Mouse (Mus musculus) midbrain, embryonic 11.5 days (tissue): Measurements from ENCODE around the gene Nap1l4. TPM values are rescaled to one million over a fixed set of nuclear protein-coding genes. Genes with fewer than 3 reads are reported as not detected.
A peak's percentile ranks its signal among the peaks of the same experiment; 100 is the strongest.

Experiments
- ATAC-seq: fragments of 200-750 bp; cut with Nextera tagmentation; 2 replicates; pipeline ENCODE4 v1.8.0; 2017; ENCODE audit warnings: moderate TSS enrichment, moderate library complexity; ENCODE audit not compliant: low FRiP score
- DNase-seq: peaks from one replicate; pipeline ENCODE4 v3.0.0; 2015; ENCODE audit warnings: low spot score; ENCODE audit errors: missing footprints
- H3K27ac ChIP-seq: fragments of 300-500 bp; sonication (generic); 2 replicates; pipeline ENCODE4 v1.5.1; 2014; ENCODE audit warnings: low read depth, low read length
- H3K27me3 ChIP-seq: fragments of 300-500 bp; sonication (generic); 2 replicates; pipeline ENCODE4 v1.6.1; 2014; ENCODE audit warnings: mild to moderate bottlenecking, low read length, moderate library complexity, mixed read lengths; ENCODE audit not compliant: control insufficient read depth, insufficient read depth
- H3K36me3 ChIP-seq: fragments of 300-500 bp; sonication (generic); 2 replicates; pipeline ENCODE4 v1.6.1; 2014; ENCODE audit warnings: mild to moderate bottlenecking, low read length, moderate library complexity, mixed read lengths; ENCODE audit not compliant: control insufficient read depth, insufficient read depth
- H3K4me1 ChIP-seq: fragments of 300-500 bp; sonication (generic); 2 replicates; pipeline ENCODE4 v1.6.1; 2014; ENCODE audit warnings: low read length; ENCODE audit not compliant: control insufficient read depth, insufficient read depth
- H3K4me2 ChIP-seq: fragments of 300-500 bp; sonication (generic); 2 replicates; pipeline ENCODE4 v1.6.1; 2014; ENCODE audit warnings: mild to moderate bottlenecking, moderate library complexity
- H3K4me3 ChIP-seq: fragments of 300-500 bp; sonication (generic); 2 replicates; pipeline ENCODE4 v1.5.1; 2014; ENCODE audit warnings: low read depth, low read length
- H3K9ac ChIP-seq: fragments of 300-500 bp; sonication (generic); 2 replicates; pipeline ENCODE4 v1.6.1; 2014; ENCODE audit warnings: low read length
- H3K9me3 ChIP-seq: fragments of 300-500 bp; sonication (generic); 2 replicates; pipeline ENCODE4 v1.6.1; 2016; ENCODE audit warnings: low read length; ENCODE audit not compliant: control insufficient read depth
- WGBS: fragments of 180-500 bp; shearing (Covaris S2); extraction: QIAGEN DNeasy Blood & Tissue Kit; methylation state at CpG from one replicate; pipeline ENCODE4 v1.1.7; 2014; 5-methylcytosine and 5-hydroxymethylcytosine counted together
- polyA plus RNA-seq: library from polyadenylated mRNA; unstranded; fragments of >200 nt; fragmentation: Nextera tagmentation; extraction: Ambion mirVana; gene quantifications from 2 replicates; pipeline ENCODE4 v1.2.1, GENCODE M21; 2014

Nap1l4 gene
- polyA plus RNA-seq, 1 experiment from 2014 or later = 194 TPM

- WGBS = 94% methylated on average over 6 of the region's 6 CpGs
- no peaks in the 10 kb centered on the region for H3K9me3 ChIP-seq
- DNase-seq (peak; percentile 78), ATAC-seq (no peak)
- no peaks in the 10 kb centered on the region for H3K4me1 ChIP-seq
- H3K9ac ChIP-seq = no peak overlapping the region
- H3K36me3 ChIP-seq = peaks cover 27% of the 10 kb centered on the region
- H3K27me3 ChIP-seq = no peaks in the 10 kb centered on the region
- no peak overlapping the region for H3K27ac ChIP-seq
- no peak overlapping the region for H3K4me3 ChIP-seq
- no peak overlapping the region for H3K4me2 ChIP-seq
These were observed 16.2 kb upstream of the Nap1l4 start for GRCm38 (mm10) chr7:143565015-143565647.

DNA sequence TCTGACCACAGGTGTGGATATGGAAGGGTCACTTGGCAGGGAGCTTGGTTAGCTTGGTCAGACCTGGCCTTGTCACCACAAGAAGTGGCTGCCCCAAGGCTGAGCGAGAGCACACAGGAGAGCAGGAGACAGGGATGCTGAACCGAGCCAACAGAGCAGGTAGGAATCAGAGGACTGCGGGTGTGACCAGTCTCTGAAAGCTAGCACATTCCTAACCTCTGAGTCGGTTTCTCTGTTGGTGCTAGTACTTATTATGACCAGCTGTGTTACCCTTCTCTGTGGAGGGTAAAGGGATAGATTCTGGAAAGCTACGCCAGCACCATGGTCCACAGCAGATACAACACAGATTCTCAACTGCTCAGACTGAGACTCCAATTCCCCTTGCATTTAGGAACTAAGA lies 14.9 kb upstream of the Nap1l4 start:
- no peaks in the 10 kb centered on the region for H3K4me1 ChIP-seq
- H3K4me2 ChIP-seq = no peak overlapping the region
- 93% methylated on average over 5 of the region's 5 CpGs for WGBS
- no peaks in the 10 kb centered on the region for H3K9me3 ChIP-seq
- H3K36me3 ChIP-seq = peaks cover 22% of the 10 kb centered on the region
- H3K27me3 ChIP-seq = no peaks in the 10 kb centered on the region
- H3K9ac ChIP-seq = no peak overlapping the region
- no peak overlapping the region for H3K27ac ChIP-seq
- H3K4me3 ChIP-seq = no peak overlapping the region
- ATAC-seq (no peak), DNase-seq (no peak)

DNA sequence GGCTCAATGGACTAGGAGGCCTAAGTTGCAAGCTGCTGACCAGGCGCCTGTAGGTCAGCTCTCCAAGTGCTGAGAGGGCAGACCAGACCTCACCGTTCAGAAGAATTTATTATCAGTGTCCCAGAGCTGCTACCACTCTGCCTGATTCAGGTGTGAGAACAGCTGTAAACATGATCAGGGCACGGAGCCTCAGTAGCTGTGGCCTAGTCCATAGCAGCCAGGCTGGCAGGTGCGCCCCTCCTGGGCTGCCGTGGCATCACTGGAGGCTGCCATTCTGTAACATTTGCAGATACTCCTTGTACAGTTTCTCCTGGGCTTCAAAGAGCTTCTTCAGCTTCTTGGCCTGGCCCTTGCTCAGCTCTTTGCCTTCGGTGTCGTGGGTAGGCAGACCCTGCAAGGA lies 8.7 kb upstream of the Nap1l4 start:
- Histone ChIP-seq H3K4me3 (no peak overlapping the region), H3K27me3 (no peaks in the 10 kb centered on the region), H3K36me3 (peaks cover 23% of the 10 kb centered on the region), H3K4me1 (no peaks in the 10 kb centered on the region), H3K4me2 (no peak overlapping the region), H3K9me3 (no peaks in the 10 kb centered on the region), H3K9ac (no peak overlapping the region), H3K27ac (no peak overlapping the region)
- DNase-seq (peak; percentile 45), ATAC-seq (no peak)
- 99% methylated on average over 7 of the region's 7 CpGs for WGBS

GRCm38 (mm10) chr7:143556964-143557610 lies 8.2 kb upstream of the Nap1l4 start:
- H3K27ac ChIP-seq = no peak overlapping the region
- H3K4me1 ChIP-seq = no peaks in the 10 kb centered on the region
- DNase-seq (peak; percentile 51), ATAC-seq (no peak)
- no peak overlapping the region for H3K9ac ChIP-seq
- H3K9me3 ChIP-seq = no peaks in the 10 kb centered on the region
- H3K36me3 ChIP-seq = peaks cover 22% of the 10 kb centered on the region
- WGBS = 90% methylated on average over 8 of the region's 8 CpGs
- no peak overlapping the region for H3K4me3 ChIP-seq
- H3K27me3 ChIP-seq = no peaks in the 10 kb centered on the region
- H3K4me2 ChIP-seq = no peak overlapping the region

GRCm38 (mm10) chr7:143549588-143550220 lies 798 bp upstream of the Nap1l4 start:
- H3K4me1 ChIP-seq = peaks cover 17% of the 10 kb centered on the region
- H3K9me3 ChIP-seq = no peaks in the 10 kb centered on the region
- peak overlapping the region; percentile 93 for H3K4me3 ChIP-seq
- DNase-seq (peak; percentile 56), ATAC-seq (peak; percentile 1; the same call in 1 of the 2 replicates)
- WGBS = 44% methylated on average over 2 of the region's 2 CpGs
- peak overlapping the region; percentile 85 for H3K4me2 ChIP-seq
- peak overlapping the region; percentile 81 for H3K9ac ChIP-seq
- H3K36me3 ChIP-seq = 0 out of 2 replicates have a peak, but pooled peaks cover under 1% of the 10 kb centered on the region
- peak overlapping the region; percentile 68 for H3K27ac ChIP-seq
- no peaks in the 10 kb centered on the region for H3K27me3 ChIP-seq

DNA sequence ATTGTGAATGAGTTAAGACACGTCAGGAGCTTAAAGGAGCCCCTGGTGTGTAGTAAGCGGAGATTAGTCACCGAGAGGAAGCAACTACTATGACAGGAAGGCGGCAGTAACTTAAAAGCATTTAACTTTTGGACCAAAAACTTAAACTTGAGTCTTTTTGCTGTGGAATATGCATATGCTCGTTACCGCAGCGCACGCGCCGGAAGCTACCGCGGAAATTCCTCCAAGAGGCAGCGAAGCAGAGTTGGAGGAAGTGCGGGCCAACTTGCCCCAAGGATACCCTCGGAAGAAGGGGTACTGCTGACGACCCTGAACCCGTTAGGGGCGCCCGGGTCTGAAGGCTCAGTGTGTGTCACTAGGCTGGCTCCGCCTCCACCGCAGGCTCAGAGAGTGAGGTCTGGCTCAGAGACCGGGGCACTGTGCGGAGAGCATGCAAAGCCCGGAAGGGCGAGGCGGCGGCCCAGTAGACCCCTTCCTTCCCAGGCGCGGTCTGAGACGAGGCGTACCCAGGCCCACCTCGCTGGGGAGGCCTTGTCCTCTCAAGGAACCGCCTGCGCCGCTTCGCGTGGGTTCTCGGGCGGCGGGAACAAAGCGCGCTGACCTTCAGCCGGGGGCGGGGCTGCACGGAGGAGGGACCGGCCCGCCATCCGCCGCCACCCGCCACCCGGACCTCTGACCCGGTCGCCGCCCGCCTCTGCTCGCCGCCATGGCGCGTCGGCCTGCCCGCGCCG lies 510 bp downstream of the Nap1l4 start:
- Histone ChIP-seq H3K9me3 (no peaks in the 10 kb centered on the region), H3K27ac (peak overlapping the region; percentile 81), H3K27me3 (no peaks in the 10 kb centered on the region), H3K36me3 (0 out of 2 replicates have a peak, but pooled peaks cover 2% of the 10 kb centered on the region), H3K4me3 (peak overlapping the region; percentile 93), H3K4me2 (peak overlapping the region; percentile 79), H3K9ac (peak overlapping the region; percentile 97), H3K4me1 (peaks cover 17% of the 10 kb centered on the region)
- peak; percentile 84 for ATAC-seq
- DNase-seq = peak; percentile 98
- under 1% methylated on average over 50 of the region's 63 CpGs for WGBS

- Histone ChIP-seq H3K27me3 (no peaks in the 10 kb centered on the region), H3K4me1 (peaks cover 17% of the 10 kb centered on the region), H3K27ac (no peak overlapping the region), H3K9me3 (no peaks in the 10 kb centered on the region), H3K36me3 (0 out of 2 replicates have a peak, but pooled peaks cover 2% of the 10 kb centered on the region), H3K4me2 (no peak overlapping the region), H3K9ac (no peak overlapping the region), H3K4me3 (no peak overlapping the region)
- DNase-seq (peak; percentile 66), ATAC-seq (no peak)
- WGBS = 85% methylated on average over 2 of the region's 2 CpGs
These were observed 2.4 kb downstream of the Nap1l4 start for GRCm38 (mm10) chr7:143546554-143546953.

GRCm38 (mm10) chr7:143544368-143544767 lies 4.5 kb downstream of the Nap1l4 start:
- H3K27ac ChIP-seq = no peak overlapping the region
- no peaks in the 10 kb centered on the region for H3K27me3 ChIP-seq
- H3K4me2 ChIP-seq = no peak overlapping the region
- ATAC-seq (no peak), DNase-seq (peak; percentile 90)
- no peak overlapping the region for H3K4me3 ChIP-seq
- peaks cover 12% of the 10 kb centered on the region for H3K4me1 ChIP-seq
- no peak overlapping the region for H3K9ac ChIP-seq
- peaks cover 2% of the 10 kb centered on the region; the same call in 1 of the 2 replicates for H3K36me3 ChIP-seq
- no peaks in the 10 kb centered on the region for H3K9me3 ChIP-seq
- WGBS = 96% methylated on average over 2 of the region's 2 CpGs
